ENCODE assay signal across 18 mouse cellular contexts in genomic region chr17:62787855-62788254, GRCm38 (mm10).
"Had no signal": no experiment of that assay in that cellular context is flagged by ENCODE, and none has a peak within 500 bp of the region (broad histone marks: within the 10 kb centered on the region; RNA-seq: fewer than 3 reads in every experiment).

No protein-coding gene starts in this region.

- H3K36me3 ChIP-seq: limb, embryonic 10.5 days; limb, embryonic 13.5 days; liver, embryonic 12.5 days; liver, embryonic 15.5 days; lung, embryonic 15.5 days; neural tube, embryonic 12.5 days; neural tube, embryonic 15.5 days had no signal

- H3K4me3 ChIP-seq: limb, embryonic 10.5 days; limb, embryonic 13.5 days; liver, embryonic 12.5 days; liver, embryonic 15.5 days; lung, embryonic 15.5 days; megakaryocyte, embryonic 14.5 days; neural tube, embryonic 12.5 days; neural tube, embryonic 15.5 days had no signal

- H3K9me3 ChIP-seq: limb, embryonic 10.5 days; limb, embryonic 13.5 days; liver, embryonic 12.5 days; liver, embryonic 15.5 days; lung, embryonic 15.5 days; megakaryocyte, embryonic 14.5 days; neural tube, embryonic 12.5 days; neural tube, embryonic 15.5 days had no signal

- H3K4me1 ChIP-seq: megakaryocyte, embryonic 14.5 days had no signal

- H3K4me2 ChIP-seq: limb, embryonic 13.5 days; liver, embryonic 12.5 days; liver, embryonic 15.5 days; lung, embryonic 15.5 days; neural tube, embryonic 12.5 days; neural tube, embryonic 15.5 days had no signal

- ATAC-seq: intestine, postnatal 0 days; liver, embryonic 12.5 days had no signal

- DNase-seq: kidney, adult 8-10 months; kidney, postnatal 14 days; kidney, postnatal 4 days; liver; lung, adult 18-20 months; lung, postnatal 10 days; lung, postnatal 36 days; thymus, adult 18-20 months; thymus, postnatal 36 days had no signal

- H3K9ac ChIP-seq: limb, embryonic 13.5 days; liver, embryonic 12.5 days; liver, embryonic 15.5 days; lung, embryonic 15.5 days; neural tube, embryonic 12.5 days; neural tube, embryonic 15.5 days had no signal

- H3K27ac ChIP-seq: limb, embryonic 10.5 days; limb, embryonic 13.5 days; liver, embryonic 12.5 days; liver, embryonic 15.5 days; lung, embryonic 15.5 days; neural tube, embryonic 12.5 days; neural tube, embryonic 15.5 days had no signal

- H3K27me3 ChIP-seq: lung, embryonic 15.5 days; megakaryocyte, embryonic 14.5 days; neural tube, embryonic 12.5 days; neural tube, embryonic 15.5 days had no signal
